Mouse (Mus musculus): ENCODE measurements around the gene A530016L24Rik.

DNA sequence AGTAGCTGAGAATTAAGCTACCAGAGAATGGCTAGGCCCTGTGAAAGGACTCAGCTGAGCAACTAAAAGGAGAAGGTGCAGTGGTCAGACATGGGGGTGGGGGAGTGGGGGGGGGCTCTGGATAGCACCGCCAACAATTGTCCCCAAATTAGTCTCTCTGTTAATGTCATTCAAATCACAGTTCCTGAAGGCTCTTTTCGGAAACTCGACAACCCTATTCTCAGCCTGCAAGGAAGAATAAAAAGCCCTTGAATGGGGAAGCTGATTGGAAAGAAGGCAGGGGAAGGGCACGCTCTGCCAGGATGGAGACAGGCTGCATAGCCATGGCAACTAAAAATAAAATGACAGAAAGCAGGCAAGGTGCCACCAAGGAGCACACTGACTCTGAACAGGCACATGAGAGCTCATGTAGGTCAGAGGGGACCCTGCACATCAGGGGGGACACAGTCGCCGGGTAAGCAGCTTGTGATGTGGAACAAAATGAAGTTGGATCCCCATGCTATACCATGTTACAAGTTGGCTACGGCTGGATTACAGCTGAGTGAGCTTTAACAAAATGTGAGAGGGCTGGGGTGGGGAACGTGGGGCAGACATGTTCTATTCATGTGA lies 52.3 kb downstream of the A530016L24Rik start:
- TF ChIP-seq POLR2A (IDR thresholded peaks at IDR 0.05; ENCODE audit: borderline replicate concordance, extremely low read depth, insufficient read depth, insufficient read length, poor library complexity, severe bottlenecking): no peak
- TF ChIP-seq CTCF (IDR thresholded peaks at IDR 0.05; ENCODE audit: borderline replicate concordance, extremely low read depth, insufficient read depth, insufficient read length): no peak
